7 mouse cellular contexts compared by ENCODE assay signal in the genomic region with DNA sequence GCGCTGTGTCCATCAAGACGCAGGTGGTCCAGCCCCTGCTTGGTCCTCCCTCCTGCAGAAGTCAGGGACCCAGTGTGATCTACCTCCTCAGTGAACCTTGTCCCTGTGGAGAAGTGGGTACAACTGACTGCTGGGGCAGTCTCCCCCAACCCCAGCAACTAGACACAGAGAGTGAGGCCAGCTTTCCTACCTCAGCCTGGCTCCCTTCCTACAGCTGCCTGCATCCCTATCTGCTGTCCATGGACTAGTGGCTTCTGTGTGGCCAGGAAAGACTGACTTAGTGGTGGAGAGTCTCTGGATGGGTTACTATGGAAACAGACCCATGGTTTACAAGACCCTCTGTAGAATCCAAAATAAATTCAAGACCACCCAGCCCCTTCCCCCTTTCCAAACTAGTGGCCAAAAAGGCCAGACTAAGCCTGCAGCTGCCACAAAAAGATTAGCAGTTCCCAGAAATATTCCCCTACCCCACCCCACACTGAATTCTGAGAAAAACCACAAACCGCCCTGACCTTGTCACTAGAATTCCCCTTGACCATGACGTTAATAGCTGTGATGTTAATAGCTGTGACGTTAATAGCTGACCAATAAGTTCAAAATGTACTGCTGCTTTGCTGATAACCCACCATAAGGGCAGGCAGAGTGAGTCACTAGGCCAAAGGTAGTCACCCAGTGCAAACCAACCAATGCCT. TPM values are rescaled to one million over a fixed set of nuclear protein-coding genes. Genes with fewer than 3 reads are reported as not detected.
DNase-seq lines count a peak whose midpoint lies in the region; ATAC-seq and TF ChIP-seq lines count a peak whose summit lies in the region.
"Not testable (repeated sequence)": the region's sequence is repeated elsewhere in the genome, so short reads cannot be mapped to it uniquely, and the experiment has no call there.

No protein-coding gene starts in this region.

- DNase-seq in 3T3-L1 (ENCODE audit: low read depth, low spot score) (peak; percentile 71), NIH3T3 (ENCODE audit: low read depth) (peak; percentile 70)
- peak; percentile 78 for DNase-seq in c-Kit-positive CD71-positive TER-119-negative erythroid progenitor cells, embryonic 14.5 days (ENCODE audit: low read depth)
- peak; percentile 49 for DNase-seq in kidney, postnatal 0 days (ENCODE audit: low spot score)
- DNase-seq in liver, embryonic 14.5 days (ENCODE audit: low read depth in 3 of 3, low spot score in 3 of 3): peak; percentile 71 to 85 (median 75)

- peak overlapping the region; percentile 42; the same call in 1 of the 2 replicates for H3K27ac ChIP-seq in kidney, postnatal 0 days
- H3K27ac ChIP-seq in liver, embryonic 14.5 days: peak overlapping the region; percentile 95

- 54% methylated on average over 5 of the region's 5 CpGs for whole genome bisulfite sequencing in kidney, postnatal 0 days
- WGBS in liver, embryonic 14.5 days (ENCODE audit: insufficient replicate concordance): 25% methylated on average over 5 of the region's 5 CpGs

- peak; percentile 60 for ATAC-seq in erythroid progenitor cell, adult 5-6 weeks (replicated peaks; ENCODE audit: low FRiP score, poor library complexity, severe bottlenecking)
- not testable (repeated sequence) for ATAC-seq in kidney, postnatal 0 days (replicated peaks; ENCODE audit: low FRiP score, low read depth)
- ATAC-seq in liver, embryonic 14.5 days (ENCODE audit: insufficient read depth): peak; percentile 75
- peak; percentile 26; the same call in 1 of the 2 replicates for ATAC-seq in megakaryocyte-erythroid progenitor cell, adult 5-6 weeks (replicated peaks; ENCODE audit: low FRiP score, low TSS enrichment, poor library complexity, severe bottlenecking)

- H3K9ac ChIP-seq in kidney, postnatal 0 days (ENCODE audit: low read depth, low read length): not testable (repeated sequence)
- peak overlapping the region; percentile 70 for H3K9ac ChIP-seq in liver, embryonic 14.5 days (replicated peaks)

- H3K36me3 ChIP-seq in kidney, postnatal 0 days (ENCODE audit: insufficient read depth, low read length); liver, embryonic 14.5 days (replicated peaks; ENCODE audit: control insufficient read depth, insufficient read depth, low read depth): not testable (repeated sequence)

- H3K4me3 ChIP-seq in kidney, postnatal 0 days (replicated peaks; ENCODE audit: low read depth, low read length); liver, embryonic 14.5 days (ENCODE audit: insufficient read depth in 1 of 2, low read depth in 2 of 2, low read length in 2 of 2): not testable (repeated sequence)

- H3K27me3 ChIP-seq in kidney, postnatal 0 days (ENCODE audit: insufficient read depth, low read length); liver, embryonic 14.5 days (ENCODE audit: control insufficient read depth, insufficient read depth, low read length): not testable (repeated sequence)

- not testable (repeated sequence) for H3K4me1 ChIP-seq in kidney, postnatal 0 days (replicated peaks; ENCODE audit: insufficient read depth, low read length)
- peaks cover 51 to 65% of the 10 kb centered on the region in 2 experiments for H3K4me1 ChIP-seq in liver, embryonic 14.5 days (replicated peaks; ENCODE audit: control insufficient read depth in 2 of 2, insufficient read depth in 2 of 2, low read length in 1 of 2)

- TF ChIP-seq EP300 in liver, embryonic 14.5 days (IDR thresholded peaks at IDR 0.05; ENCODE audit: low read depth): peak; percentile 94

- H3K9me3 ChIP-seq in kidney, postnatal 0 days (replicated peaks; ENCODE audit: low read length); liver, embryonic 14.5 days (ENCODE audit: control insufficient read depth, low read length): not testable (repeated sequence)

- not testable (repeated sequence) for TF ChIP-seq CTCF in kidney, postnatal 0 days (IDR thresholded peaks at IDR 0.05; ENCODE audit: low read depth); liver, embryonic 14.5 days (IDR thresholded peaks at IDR 0.05; ENCODE audit: low read depth)

- H3K4me2 ChIP-seq in kidney, postnatal 0 days (ENCODE audit: low read length): not testable (repeated sequence)
- H3K4me2 ChIP-seq in liver, embryonic 14.5 days (ENCODE audit: low read depth): peak overlapping the region; percentile 52

RNA-seq across cellular contexts. Expression of a gene that starts 58.2 kb away (rescaled TPM):
- total RNA-seq in erythroid progenitor cell, adult 5-6 weeks (2015; ENCODE audit: low replicate concordance): 0.42 TPM in 1 of 2 replicates, not detected in the other
- total RNA-seq in erythroid progenitor cell, adult 5-6 weeks (2017; ENCODE audit: low replicate concordance): 0.26 TPM in 1 of 2 replicates, not detected in the other
- polyA plus RNA-seq in kidney, postnatal 0 days (2015; fragmentation: Nextera tagmentation; extraction: Ambion mirVana): 7.2 and 7.4 TPM in 2 replicates
- 0.55 and 0.66 TPM in 2 replicates for polyA plus RNA-seq in liver, embryonic 14.5 days (2012; rRNA removed)
- polyA plus RNA-seq in liver, embryonic 14.5 days (2014; fragmentation: Nextera tagmentation; extraction: Ambion mirVana): 0.22 and 0.30 TPM in 2 replicates
- not detected in 2 replicates for total RNA-seq in megakaryocyte-erythroid progenitor cell, adult 5-6 weeks (2014; fragmentation: Nextera tagmentation)
- 0.04 TPM in 1 of 2 replicates, not detected in the other for total RNA-seq in megakaryocyte-erythroid progenitor cell, adult 5-6 weeks (2017)
